Mouse (Mus musculus) lung, postnatal 25 days (tissue): ENCODE measurements around the gene Il1rap.

Source experiments
- DNase-seq: peaks from one replicate; pipeline ENCODE4 v3.0.0; 2022; ENCODE audit warnings: low spot score

Gene Il1rap

GRCm38 (mm10) chr16:26728139-26728538 lies 146.6 kb downstream of the Il1rap start:
- no peak for DNase-seq

DNA sequence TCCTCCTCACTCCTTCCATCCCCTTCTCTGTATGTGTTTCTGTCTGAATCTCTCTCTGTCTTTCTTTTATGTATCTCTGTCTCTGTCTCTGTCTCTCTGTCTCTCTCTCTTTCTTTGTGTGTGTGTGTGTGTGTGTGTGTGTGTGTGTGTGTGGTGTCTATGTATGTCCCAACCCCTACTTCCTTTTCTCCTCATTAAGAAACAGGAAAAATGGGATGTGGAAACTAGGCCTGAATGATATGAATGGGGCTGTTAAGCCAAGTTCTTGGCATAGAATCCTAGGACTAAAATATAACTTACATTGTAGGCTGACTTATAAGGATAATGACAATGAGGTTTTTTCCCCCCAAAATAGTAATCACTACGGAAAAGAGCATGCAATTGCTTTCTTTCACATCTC lies 149.4 kb downstream of the Il1rap start:
- no peak for DNase-seq

DNA sequence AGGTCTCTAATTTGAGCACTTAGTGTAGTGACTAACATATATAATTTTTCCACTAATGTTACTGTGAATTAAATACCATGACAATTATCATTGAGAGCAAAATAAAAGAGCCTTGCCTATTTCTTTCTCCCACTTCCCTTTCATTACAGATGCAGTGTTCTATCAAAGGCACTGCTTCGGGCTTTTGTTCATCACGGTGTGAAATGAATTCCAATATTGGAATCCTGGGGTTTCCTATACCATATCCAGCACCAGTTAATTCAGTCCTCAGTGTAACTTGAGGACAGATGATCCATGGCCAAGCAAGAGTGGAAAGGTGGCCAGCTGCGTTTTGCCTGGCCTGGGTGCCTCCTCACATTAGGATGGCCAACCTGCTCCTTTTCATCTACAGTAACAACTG lies 151.1 kb downstream of the Il1rap start:
- DNase-seq = no peak

DNA sequence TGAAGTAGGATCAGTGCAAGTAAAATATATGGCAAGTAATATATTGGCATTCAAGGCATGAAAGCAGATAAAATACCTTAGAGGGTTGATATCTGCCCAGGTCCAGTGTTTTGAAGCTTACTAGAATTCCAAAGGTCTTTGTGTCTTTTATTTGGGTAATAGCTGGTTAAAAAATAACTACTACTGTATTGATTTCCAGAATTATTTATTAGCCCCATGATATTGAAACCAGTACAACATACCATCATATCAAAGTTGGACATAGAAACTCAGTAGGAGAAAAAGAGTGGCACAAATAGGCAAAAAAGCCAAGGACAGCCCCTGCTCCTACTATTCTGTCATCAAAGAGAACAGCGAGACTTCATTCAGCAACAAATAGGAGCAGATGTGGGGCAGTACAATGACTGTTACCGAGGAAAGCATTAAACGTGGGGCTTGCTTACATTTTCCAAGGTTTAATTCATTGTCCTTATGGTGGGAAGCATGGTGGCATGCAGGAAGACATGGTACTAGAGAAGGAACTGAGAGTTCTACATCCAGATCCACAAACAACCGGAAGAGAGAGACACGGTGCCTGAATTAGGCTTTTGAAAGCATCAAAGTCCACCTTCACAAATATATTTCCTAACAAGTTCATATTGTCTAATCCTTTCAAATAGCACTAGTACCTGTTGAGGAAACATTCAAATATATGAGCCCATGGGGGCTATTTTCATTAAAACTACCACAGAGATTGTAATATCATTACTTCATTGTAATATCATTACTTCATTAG lies 174.1 kb downstream of the Il1rap start:
- no peak for DNase-seq

DNA sequence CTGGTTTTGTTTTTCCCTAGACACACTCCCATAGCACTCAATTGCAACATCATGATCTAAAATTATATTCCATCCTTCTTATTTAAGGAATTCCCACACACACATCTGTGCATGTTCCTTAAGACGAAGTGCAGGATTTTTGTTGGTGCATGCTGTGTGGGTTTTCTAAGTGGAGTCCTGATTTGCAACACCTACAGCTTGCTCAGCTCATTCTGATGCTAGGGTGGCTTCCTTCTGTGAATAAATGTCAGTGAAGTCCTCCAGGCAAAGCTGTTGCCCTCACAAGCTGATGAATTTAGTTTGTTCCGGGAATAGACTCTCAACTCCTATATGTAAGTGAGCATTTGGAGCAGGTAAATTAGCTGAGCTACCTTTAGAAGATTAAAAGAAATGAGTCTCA lies 194.5 kb downstream of the Il1rap start:
- no peak for DNase-seq

- DNase-seq = no peak
Observed at GRCm38 (mm10) chr16:26777132-26777531, 195.6 kb downstream of the Il1rap start.
